Mouse (Mus musculus): ENCODE measurements around the gene Zfp46.

Gene Zfp46

DNA sequence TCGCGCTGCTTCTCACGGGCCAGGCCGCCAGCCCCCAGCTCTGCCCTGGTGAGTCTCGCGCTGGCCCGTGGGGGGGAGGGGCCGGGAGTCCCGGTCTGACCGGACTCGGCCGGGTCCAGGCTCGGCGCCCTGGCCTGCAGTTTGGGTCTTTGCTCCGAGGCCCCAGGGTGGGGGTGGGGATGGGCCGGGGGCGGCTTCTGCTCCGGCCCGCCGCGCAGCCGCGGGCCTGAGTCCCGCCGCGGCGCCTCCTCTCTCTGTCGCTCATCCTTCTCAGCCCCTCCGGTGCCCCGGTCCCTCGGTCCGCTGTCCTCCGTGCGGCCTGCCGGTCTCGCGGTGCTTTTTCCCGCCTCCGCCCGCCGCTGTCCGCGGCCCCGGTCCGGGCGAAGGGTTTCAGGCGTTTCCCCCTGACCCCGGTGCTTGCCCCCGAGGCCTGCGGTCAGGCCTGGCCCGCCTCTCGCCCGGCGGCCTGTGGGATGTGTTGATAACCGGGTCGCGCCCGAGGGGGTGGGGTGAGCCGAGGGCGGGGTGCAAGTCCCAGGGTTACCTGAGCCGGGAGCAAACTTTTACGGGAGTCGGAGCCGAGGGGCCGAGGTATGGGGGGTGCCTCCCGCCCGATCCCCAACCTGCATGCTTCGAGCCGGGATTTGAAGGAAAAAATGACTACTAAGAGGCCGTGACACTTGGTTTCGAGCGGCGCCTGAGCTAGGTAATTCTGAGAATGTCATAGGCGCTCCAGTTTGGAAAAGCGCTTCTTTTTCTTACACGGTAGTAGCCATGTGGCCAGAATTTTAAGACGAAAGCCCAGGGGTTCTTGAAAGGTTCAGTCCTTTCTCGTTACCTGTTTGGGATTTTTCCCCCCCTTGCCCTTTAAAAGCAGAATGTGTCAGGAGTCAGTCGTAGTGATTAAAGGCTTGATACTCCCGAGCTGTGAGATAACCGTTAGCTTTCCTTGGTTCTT lies 26.8 kb downstream of the Zfp46 start:
- DNase-seq (ENCODE audit: low spot score): peak; percentile 47

DNA sequence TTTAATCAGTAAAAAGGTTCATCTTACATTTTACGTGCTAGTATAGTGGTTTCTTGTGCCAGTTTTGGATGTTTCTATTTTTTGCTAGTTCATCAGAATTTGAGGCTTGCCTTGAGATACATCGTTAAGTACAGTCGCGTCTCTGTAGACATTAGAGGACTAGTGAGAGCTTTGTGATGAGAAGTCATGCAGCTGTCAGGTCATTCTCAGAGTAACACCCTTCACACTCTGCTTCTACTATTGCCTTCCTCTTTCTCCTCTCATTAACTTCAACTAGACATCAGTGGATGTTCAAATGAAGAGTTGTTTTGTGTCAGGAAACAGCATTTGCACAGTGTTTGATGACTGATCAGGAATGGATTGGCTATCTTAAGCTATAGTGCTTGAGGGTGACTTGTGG lies 28.1 kb downstream of the Zfp46 start:
- DNase-seq (ENCODE audit: low spot score): no peak

DNA sequence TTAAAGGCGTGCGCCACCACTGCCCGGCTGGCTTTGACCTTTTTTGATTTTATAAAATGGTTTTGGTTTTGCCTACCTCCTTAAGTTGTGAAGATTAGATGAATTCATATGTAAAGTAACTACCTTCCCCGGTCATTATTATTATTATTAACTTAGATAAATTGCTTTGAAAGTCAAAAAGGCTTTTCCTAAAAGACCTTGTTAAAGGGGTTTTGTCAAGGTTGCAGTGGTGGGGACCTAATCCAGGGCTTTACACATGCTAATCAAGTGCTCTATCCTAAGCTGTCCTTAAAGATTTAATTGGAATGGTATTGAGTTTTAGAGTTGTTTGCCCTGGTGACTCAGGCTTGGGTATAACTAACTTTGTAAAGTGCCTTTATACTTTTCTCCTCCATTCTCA lies 33.2 kb downstream of the Zfp46 start:
- no peak for DNase-seq (ENCODE audit: low spot score)

DNA sequence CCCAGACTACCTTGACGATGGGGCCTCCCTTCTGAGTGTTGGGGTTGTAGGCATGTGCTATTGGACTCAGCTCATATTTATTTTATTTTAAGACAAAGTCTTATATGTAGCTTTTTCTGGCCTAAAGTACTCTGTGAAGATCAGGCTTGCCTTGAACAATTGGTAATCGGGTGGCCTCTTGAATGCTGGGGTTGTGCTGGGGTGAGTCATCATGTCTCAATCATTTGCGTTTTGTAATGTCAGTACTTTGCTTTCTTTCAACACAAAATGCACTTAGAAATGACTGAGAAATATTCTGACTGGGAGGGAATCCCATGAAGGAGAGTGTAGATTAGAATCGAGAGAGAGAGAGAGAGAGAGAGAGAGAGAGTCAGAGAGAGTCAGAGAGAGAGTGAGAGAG lies 35.5 kb downstream of the Zfp46 start:
- no peak for DNase-seq (ENCODE audit: low spot score)

DNA sequence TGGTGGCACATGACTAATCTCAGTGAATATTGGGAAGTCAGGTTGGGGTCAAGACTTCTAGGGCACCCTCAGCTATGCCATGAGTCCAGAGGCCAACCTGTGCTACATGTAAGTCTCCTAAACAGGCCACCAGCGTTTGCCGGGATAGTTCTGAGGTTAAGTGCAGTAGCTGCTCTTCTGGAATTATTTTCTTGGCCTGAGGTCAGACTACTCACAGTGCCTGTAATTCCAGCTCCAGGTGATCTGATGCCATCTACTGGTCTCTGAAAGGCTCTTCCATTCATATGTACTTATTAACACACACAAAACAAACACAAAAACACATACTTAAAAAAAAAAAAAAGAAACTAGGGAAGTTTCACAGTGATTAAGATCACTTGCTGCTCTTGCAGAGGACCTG lies 39.7 kb downstream of the Zfp46 start:
- DNase-seq (ENCODE audit: low spot score): peak; percentile 29

DNA sequence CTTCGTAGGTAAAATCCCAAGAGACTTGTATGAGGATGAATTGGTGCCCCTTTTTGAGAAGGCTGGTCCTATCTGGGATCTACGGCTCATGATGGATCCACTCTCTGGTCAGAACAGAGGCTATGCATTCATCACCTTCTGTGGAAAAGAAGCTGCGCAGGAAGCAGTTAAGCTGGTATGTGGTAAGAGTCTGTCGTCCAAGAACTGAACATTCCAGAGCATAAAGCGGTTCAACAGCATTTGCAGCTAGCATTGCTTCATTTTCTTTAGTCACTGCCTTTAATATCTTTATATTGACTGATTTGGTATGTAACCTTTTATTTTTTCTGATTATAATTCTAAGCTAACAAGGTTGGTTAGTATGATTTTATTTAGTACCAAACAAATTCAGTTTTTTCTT lies 42.8 kb downstream of the Zfp46 start:
- no peak for DNase-seq (ENCODE audit: low spot score)

DNA sequence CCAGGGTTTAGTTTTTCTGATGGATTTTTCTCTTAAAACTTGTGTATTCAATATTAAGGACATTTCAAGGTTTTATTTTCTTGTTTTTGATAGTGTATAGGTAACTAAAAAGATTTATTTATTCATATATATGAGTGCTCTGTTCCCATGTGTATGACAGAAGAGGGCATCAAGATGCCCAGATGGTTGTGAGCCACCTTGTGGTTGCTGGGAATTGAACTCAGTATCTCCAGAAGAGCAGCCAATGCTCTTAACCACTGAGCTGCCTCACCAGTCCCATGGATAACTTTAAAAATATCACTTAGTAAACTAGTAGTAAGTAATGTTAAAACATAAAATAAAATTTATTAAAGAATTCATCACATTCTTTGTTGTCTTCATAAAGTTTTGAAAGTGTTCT lies 43.6 kb downstream of the Zfp46 start:
- DNase-seq (ENCODE audit: low spot score): peak; percentile 26

DNA sequence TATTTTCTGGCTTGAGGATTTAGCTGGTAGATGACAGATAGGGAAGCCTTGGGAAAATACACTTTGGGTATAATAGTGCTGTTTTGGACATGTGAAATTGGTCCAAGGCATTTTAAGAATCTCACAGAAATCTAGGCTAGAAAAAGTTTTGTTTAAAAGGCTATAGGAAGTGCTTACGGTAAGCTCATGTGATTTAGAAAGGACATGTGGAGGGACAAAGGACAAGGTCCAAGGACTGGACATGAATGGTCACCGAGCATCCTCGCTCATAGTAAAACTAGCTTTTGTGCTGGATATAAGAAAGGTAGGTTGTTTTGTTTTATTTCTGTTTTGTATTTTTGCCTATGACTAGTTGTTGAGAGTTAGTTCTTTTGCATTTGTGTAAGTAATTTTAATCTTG lies 47.2 kb downstream of the Zfp46 start:
- DNase-seq (ENCODE audit: low spot score): no peak

DNA sequence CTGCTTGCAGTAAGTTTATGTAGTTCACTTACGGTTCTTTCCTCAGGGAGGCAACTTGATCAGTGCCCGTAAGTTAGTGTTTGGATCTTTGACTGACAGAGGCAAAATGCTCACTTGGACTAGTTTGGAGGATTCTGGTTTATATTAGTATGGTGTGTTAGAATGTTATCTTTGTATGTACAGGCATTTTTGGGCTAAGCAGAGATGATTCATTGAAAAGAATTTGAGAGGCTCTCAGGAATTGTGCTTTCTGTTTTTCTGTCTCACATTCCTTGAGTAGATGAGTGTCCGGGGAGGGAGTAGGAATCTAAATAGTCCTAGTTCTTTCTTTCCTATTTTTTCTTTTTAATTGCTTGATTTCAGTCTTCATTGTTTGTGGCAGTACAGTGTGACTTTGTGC lies 48.7 kb downstream of the Zfp46 start:
- no peak for DNase-seq (ENCODE audit: low spot score)

DNA sequence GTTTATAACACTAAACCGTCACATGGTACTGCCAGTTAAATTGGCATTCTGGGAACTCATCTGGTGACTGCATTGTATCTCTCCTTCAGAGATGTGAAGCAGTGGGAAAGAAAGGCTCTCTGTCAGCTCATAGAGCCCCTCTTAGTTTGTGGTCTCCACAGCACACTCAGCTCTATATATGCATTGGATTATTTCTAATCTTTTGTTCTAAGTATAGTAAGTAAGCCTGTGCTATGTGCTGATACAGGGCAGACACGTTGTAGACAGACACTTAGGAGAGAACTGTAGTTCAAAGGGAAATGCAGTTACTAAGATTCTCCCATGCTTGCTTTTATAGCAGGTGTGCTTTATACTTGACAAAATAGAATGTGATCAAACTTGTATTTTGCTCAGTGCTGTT lies 50.6 kb downstream of the Zfp46 start:
- DNase-seq (ENCODE audit: low spot score): no peak

DNA sequence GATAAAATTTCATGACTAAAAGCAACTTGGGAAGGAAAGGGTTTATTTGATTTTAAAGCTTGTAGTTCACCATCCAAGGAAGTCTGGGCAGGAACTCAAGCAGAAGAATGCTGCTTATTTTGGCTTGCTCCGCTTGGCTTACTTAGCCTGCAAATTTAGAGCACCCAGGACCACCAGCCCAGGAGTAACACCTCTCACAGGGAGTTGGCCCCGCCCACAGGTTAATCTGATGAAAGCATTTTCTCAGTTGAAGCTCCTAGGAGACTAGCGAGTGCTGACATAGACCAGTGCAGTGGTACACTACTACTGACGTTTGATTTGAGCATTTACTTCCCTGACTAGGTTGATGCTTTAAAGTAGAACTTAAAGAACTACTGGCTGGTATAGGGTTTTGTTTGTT lies 52.6 kb downstream of the Zfp46 start:
- DNase-seq (ENCODE audit: low spot score): no peak

All from retina, embryonic 14.5 days (tissue).